Mouse (Mus musculus): Measurements from ENCODE around the gene Cdc20b.

The Cdc20b gene

GRCm38 (mm10) chr13:113100879-113101278 is 66.0 kb downstream of the Cdc20b start, which contains the start of gene Gzma:
Gene Gzma, minus strand, starts transcription at chr13:113100981.
- DNase-seq (ENCODE audit: low spot score): no peak

- no peak for DNase-seq (ENCODE audit: low spot score)
Measured at GRCm38 (mm10) chr13:113101804-113102203, 66.9 kb downstream of the Cdc20b start.

- no peak for DNase-seq (ENCODE audit: low spot score)
Measured at GRCm38 (mm10) chr13:113104759-113105158, 69.8 kb downstream of the Cdc20b start.

- no peak for DNase-seq (ENCODE audit: low spot score)
Measured at GRCm38 (mm10) chr13:113118977-113119376, 84.1 kb downstream of the Cdc20b start.

GRCm38 (mm10) chr13:113120324-113121237 is 85.7 kb downstream of the Cdc20b start:
- no peak for DNase-seq (ENCODE audit: low spot score)

GRCm38 (mm10) chr13:113121326-113121725 is 86.4 kb downstream of the Cdc20b start:
- no peak for DNase-seq (ENCODE audit: low spot score)

GRCm38 (mm10) chr13:113129974-113130373 is 95.1 kb downstream of the Cdc20b start:
- no peak for DNase-seq (ENCODE audit: low spot score)

GRCm38 (mm10) chr13:113139597-113139996 is 104.7 kb downstream of the Cdc20b start:
- no peak for DNase-seq (ENCODE audit: low spot score)

All from spleen, adult 12 weeks (tissue).